Mouse (Mus musculus): ENCODE results near the gene Psip1. TPM values are rescaled to one million over a fixed set of nuclear protein-coding genes. Genes with fewer than 3 reads are reported as not detected.

Psip1 gene
- polyA plus RNA-seq (2012; rRNA removed), result 331 and 510 TPM in 2 replicates

DNA sequence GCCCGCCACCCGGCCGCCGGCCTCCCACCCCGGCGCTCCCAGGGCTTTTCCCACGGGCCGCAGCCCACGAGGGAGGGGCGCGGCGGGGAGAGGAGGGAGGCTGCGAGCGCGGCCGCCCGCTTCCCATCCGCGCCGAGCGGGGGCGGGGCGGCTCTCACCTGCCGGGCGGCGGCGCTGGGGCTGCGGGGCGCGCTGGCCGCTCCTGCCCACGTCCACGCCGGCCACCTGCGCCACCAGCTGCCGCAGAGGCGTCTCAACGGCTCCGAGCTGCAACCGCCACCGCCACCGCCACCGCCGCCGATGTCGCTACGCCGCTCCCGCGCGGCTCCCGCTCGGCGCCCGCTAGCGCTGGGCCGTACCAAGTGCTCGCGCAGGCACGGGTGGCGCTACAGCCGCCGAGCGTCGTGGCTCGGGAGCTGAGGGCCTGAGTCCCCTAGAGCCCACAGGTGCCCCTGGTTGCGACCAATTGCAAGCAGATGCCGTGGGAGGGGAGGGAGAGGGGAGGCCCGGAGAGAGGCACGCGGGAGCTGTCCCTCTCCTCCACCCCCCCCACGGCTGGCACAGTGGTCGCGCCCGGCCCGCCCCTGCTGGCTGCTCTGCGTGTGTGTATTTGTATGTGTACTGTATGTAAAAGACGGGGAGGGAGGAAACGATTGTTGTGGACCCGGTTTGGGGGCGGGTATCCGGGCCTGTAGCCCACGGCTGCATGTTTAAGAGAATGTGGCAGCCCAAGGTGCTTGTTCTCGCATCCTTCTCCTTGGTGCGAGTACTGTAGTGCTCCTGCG lies at the start of gene Psip1:
TSS of gene Psip1 (minus strand) at position 343 of the 785 bp plus-strand sequence.

DNA sequence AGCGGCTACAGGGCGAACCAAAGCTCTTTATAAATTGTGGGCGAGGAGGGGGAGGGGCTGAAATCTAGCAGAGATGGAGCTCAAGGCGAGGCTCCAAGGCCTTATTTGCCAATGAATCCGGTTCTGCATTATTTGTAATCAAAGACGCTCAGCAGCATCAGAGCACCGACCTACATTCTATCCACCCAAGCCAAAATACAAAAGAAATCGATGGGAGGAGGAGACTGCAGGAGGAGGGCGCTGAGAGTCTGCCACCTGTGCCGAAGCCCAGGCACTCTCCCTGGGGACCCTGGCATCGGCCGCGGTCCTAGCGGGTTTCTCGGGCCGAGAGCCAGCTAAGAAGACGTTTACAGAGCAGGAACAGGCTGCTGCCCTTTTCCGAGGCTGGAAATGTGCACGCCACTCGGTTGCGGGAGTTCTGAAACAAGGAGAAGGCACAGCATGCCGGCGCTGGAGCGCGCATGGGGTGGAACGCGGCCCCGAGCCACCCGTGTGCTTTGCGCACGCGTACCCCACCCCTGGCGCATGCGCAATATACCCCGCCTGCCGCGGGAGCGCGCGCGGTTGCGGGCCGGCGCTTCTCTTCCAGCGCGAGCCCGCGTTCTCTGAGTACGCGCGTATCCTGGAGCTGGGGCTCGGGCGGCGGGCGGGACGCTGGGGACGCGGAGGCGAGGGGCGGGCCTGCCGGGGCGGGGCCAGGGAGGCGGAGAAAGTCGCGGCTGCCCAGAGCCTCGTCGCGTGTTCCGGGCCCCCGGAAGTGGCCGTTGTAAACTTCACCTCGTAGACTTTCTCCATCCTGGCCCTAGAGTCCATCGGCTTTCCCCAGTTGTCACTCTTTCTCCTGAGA lies 38.8 kb upstream of the Psip1 start, which contains the start of gene Ccdc171:
TSS of gene Ccdc171 (plus strand) at position 703 of the 847 bp plus-strand sequence.

DNA sequence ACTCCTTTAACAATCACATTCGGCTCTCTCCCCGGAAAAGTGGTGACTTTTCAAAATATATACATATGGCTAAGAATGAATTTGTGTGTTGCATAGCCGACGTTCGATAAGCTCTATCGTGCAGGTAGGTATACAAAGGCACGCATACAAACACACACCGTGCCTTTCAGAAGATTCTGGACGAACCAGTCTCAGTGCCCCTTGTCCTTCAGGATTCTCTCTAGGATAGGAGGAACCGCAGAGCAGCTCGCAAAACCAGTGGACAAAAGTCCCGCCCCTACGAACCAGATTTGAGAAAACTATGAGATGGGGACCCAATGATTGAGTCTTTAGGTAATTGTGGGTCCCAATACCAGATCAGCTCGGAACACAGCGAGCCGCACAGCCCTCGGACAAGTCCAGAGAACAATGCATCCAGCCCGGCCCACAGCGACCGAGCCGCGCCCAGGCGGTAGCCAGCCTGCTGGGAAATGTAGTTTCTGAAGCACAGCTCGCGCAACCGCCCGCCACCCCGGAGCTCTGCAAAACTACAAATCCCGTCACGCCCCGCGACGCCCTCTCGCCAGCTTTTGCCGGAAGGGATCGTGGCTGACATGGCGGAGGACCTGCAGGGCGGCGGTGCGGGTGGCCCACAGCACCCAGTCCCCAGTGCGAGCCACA lies 69.0 kb downstream of the Psip1 start, which contains the start of gene Snapc3:
TSS of gene Snapc3 (plus strand) at position 565 of the 660 bp plus-strand sequence.

Other genes starting within 250 kb of the Psip1 start
- 1.8 and 2.3 TPM in 2 replicates for gene Ttc39b, start 162.2 kb downstream of the Psip1 start, polyA plus RNA-seq (2012; rRNA removed)
- gene Snapc3, start 68.7 kb downstream of the Psip1 start, polyA plus RNA-seq (2012; rRNA removed), result 53.5 and 59.5 TPM in 2 replicates
- gene Ccdc171, start 39.1 kb upstream of the Psip1 start, polyA plus RNA-seq (2012; rRNA removed), result 4.7 and 5.5 TPM in 2 replicates